Mouse (Mus musculus) neural tube, embryonic 13.5 days (tissue): Measurements from ENCODE around the gene Rdm1. TPM values are rescaled to one million over a fixed set of nuclear protein-coding genes. Genes with fewer than 3 reads are reported as not detected.
A peak's percentile ranks its signal among the peaks of the same experiment; 100 is the strongest.

ENCODE experiments used
- ATAC-seq: fragments of 200-750 bp; cut with Nextera tagmentation; 2 replicates; pipeline ENCODE4 v1.8.0; 2017; ENCODE audit warnings: low read depth, mild to moderate bottlenecking, moderate TSS enrichment, moderate library complexity
- H3K27ac ChIP-seq: fragments of 300-500 bp; sonication (generic); replicated peaks from 2 replicates; pipeline ENCODE4 v1.5.1; 2015; ENCODE audit warnings: moderate library complexity, mild to moderate bottlenecking, inconsistent platforms
- H3K27me3 ChIP-seq: fragments of 300-500 bp; sonication (generic); 2 replicates; pipeline ENCODE4 v1.6.1; 2015; ENCODE audit warnings: mild to moderate bottlenecking, inconsistent platforms
- H3K36me3 ChIP-seq: fragments of 300-500 bp; sonication (generic); 2 replicates; pipeline ENCODE4 v1.6.1; 2015; ENCODE audit warnings: mild to moderate bottlenecking, inconsistent platforms
- H3K4me1 ChIP-seq: fragments of 300-500 bp; sonication (generic); replicated peaks from 2 replicates; pipeline ENCODE4 v1.6.1; 2015; ENCODE audit warnings: inconsistent platforms
- H3K4me2 ChIP-seq: fragments of 300-500 bp; sonication (generic); 2 replicates; pipeline ENCODE4 v1.6.1; 2015; ENCODE audit warnings: inconsistent platforms, mild to moderate bottlenecking, moderate library complexity
- H3K4me3 ChIP-seq: fragments of 300-500 bp; sonication (generic); 2 replicates; pipeline ENCODE4 v1.5.1; 2015; ENCODE audit warnings: mild to moderate bottlenecking, inconsistent platforms
- H3K9ac ChIP-seq: fragments of 300-500 bp; sonication (generic); 2 replicates; pipeline ENCODE4 v1.6.1; 2015; ENCODE audit warnings: moderate library complexity, mild to moderate bottlenecking, inconsistent platforms
- H3K9me3 ChIP-seq: fragments of 300-500 bp; sonication (generic); 2 replicates; pipeline ENCODE4 v1.6.1; 2016; ENCODE audit warnings: inconsistent platforms
- WGBS: fragments of 180-500 bp; shearing (Covaris S2); methylation state at CpG from one replicate; pipeline ENCODE4 v1.1.7; 2015; 5-methylcytosine and 5-hydroxymethylcytosine counted together
- polyA plus RNA-seq: library from polyadenylated mRNA; unstranded; fragments of >200 nt; fragmentation: Nextera tagmentation; extraction: Ambion mirVana; gene quantifications from 2 replicates; pipeline ENCODE4 v1.2.1, GENCODE M21; 2015

Gene Rdm1
- polyA plus RNA-seq, 1 experiment from 2014 or later: 16.4 TPM

DNA sequence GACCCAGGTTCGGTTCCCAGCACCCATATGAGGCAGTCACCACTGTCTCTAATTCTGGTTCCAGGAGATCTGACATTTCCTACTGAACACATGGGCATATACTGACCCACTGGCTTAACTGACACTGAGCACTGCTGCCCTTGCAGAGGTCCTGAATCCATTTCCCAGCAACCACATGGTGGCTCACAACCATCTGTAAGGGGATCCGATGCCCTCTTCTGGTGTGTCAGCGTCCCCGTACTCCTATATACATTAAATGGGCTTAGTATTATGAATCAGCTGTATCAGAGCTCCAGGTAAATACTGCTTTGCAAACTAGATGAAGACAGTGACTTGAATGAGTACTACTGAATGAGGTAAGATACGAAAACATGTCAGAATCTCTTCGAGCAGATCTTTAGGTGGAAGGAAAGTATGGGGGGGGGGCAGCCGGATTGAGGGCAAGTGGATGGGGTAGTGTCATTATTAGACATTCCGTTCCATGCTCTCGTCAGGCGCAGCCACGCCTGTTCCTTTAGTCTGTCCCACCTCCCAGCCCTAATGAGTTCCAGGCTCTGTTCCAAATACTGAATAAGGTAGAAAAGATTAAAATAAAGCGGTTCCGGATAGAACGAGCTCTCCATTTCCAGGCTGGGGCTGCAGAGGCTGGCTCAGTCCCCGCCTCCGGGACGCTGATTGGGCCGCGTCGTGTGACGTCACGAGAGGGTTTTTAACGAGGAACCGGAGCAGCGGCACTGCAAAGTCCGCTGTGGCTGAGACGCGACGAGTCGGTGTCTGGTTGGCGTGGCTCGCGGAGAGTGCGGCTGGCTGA is 38.0 kb downstream of the Rdm1 start, which contains the start of gene Arl4d:
Gene Arl4d, plus strand, starts transcription at position 717 of the 811 bp plus-strand sequence.
- WGBS: 7% methylated on average over 34 of the region's 34 CpGs
- Histone ChIP-seq H3K4me3 (peak within 1 kb of the TSS; percentile 61), H3K9me3 (no peaks in the 10 kb centered on the region), H3K4me1 (peaks cover 36% of the 10 kb centered on the region), H3K9ac (peak within 1 kb of the TSS; percentile 83), H3K4me2 (peak within 1 kb of the TSS; percentile 88), H3K27ac (peak within 1 kb of the TSS; percentile 83), H3K27me3 (peaks cover 5% of the 10 kb centered on the region; the same call in 1 of the 2 replicates), H3K36me3 (no peaks in the 10 kb centered on the region)
- ATAC-seq: peak; percentile 94

DNA sequence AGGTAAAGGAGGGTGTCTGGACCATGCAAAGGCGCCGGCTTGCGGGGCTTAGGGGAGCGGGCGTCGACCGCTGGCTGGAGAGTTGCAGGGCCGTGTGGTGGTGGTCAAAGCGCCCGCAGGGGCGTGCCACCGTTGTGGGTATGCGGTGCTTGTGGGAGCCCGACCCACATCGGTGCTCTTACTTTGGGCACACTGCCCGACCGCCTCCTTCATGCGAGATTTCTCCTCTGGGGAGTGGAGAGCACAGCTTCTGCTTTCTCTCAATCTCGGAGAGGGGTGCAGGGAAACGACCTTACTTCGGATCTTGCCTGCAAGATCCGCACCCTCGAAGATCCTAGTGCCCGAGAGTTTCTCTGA is 38.6 kb downstream of the Rdm1 start:
- ATAC-seq: no peak
- 2% methylated on average over 24 of the region's 24 CpGs for WGBS
- peaks cover 5% of the 10 kb centered on the region; the same call in 1 of the 2 replicates for H3K27me3 ChIP-seq

DNA sequence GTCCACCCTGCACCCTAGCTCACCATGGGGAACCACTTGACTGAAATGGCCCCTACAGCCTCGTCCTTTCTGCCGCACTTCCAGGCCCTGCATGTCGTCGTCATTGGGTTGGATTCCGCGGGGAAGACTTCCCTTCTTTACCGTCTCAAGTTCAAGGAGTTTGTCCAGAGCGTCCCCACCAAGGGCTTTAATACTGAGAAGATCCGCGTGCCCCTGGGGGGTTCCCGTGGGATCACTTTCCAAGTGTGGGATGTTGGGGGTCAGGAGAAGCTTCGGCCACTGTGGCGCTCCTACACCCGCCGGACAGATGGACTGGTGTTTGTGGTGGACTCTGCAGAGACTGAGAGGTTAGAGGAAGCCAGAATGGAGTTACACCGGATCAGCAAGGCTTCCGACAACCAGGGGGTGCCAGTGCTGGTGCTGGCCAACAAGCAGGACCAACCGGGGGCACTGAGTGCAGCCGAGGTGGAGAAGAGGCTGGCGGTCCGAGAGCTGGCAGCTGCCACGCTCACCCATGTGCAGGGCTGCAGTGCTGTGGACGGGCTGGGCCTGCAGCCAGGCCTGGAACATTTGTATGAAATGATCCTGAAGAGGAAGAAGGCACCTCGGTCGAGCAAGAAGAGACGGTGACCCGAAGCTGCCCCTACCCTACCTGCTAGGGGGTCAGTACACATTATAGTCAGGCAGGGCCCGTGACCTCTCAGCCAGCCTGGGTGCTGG is 39.8 kb downstream of the Rdm1 start:
- peak overlapping the region; percentile 68 for H3K9ac ChIP-seq
- WGBS: 74% methylated on average over 28 of the region's 28 CpGs
- ATAC-seq: no peak
- peak overlapping the region; percentile 61 for H3K4me3 ChIP-seq
- H3K4me1 ChIP-seq: peaks cover 36% of the 10 kb centered on the region
- peak overlapping the region; percentile 13; the same call in 1 of the 2 replicates for H3K27ac ChIP-seq
- no peaks in the 10 kb centered on the region for H3K9me3 ChIP-seq
- peak overlapping the region; percentile 88 for H3K4me2 ChIP-seq
- H3K27me3 ChIP-seq: peaks cover 5% of the 10 kb centered on the region; the same call in 1 of the 2 replicates
- no peaks in the 10 kb centered on the region for H3K36me3 ChIP-seq

More for the DNA sequence above, 38.6 kb downstream of the Rdm1 start:
- Histone ChIP-seq H3K9me3 (no peaks in the 10 kb centered on the region), H3K4me3 (peak overlapping the region; percentile 61), H3K4me1 (peaks cover 36% of the 10 kb centered on the region), H3K9ac (peak overlapping the region; percentile 83), H3K27ac (peak overlapping the region; percentile 83), H3K36me3 (no peaks in the 10 kb centered on the region), H3K4me2 (peak overlapping the region; percentile 88)

DNA sequence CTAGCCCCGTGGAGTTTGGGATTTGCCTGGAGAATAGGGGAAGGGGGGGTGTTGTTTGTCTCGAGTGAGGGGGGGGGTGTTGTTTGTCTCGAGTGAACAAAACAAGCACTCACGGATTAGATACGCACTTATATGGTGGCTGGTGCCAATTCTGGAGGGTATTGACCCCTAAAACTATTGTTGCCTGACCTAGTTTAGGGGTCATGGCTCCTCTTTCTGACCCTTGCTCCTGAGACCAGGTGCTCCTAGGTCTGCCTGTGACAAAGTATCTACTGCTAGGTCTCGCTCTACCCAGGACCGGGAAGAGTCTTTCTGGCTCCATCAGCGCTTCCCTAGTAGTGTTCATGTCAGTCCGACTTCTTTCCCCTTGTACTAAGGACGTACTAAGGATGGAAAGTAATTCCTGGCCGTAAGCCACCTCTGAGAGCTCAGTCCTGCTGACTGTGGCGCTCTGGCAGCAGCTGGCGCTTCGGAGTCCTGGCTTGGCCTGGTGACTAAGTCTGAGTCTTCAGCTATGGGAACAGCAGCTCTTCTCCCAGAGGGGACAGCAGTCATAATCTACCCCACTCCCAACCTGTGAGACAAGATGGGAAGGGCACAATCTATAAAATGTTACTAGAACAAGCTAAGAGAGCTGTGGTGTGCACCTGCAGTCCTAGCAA is 41.0 kb downstream of the Rdm1 start:
- Histone ChIP-seq H3K4me2 (peak overlapping the region; percentile 88), H3K9me3 (no peaks in the 10 kb centered on the region), H3K4me3 (peak overlapping the region; percentile 61), H3K36me3 (no peaks in the 10 kb centered on the region), H3K9ac (peak overlapping the region; percentile 68; the same call in 1 of the 2 replicates), H3K4me1 (peaks cover 36% of the 10 kb centered on the region), H3K27ac (peak overlapping the region; percentile 55), H3K27me3 (peaks cover 5% of the 10 kb centered on the region; the same call in 1 of the 2 replicates)
- 66% methylated on average over 14 of the region's 14 CpGs for WGBS
- ATAC-seq: no peak

DNA sequence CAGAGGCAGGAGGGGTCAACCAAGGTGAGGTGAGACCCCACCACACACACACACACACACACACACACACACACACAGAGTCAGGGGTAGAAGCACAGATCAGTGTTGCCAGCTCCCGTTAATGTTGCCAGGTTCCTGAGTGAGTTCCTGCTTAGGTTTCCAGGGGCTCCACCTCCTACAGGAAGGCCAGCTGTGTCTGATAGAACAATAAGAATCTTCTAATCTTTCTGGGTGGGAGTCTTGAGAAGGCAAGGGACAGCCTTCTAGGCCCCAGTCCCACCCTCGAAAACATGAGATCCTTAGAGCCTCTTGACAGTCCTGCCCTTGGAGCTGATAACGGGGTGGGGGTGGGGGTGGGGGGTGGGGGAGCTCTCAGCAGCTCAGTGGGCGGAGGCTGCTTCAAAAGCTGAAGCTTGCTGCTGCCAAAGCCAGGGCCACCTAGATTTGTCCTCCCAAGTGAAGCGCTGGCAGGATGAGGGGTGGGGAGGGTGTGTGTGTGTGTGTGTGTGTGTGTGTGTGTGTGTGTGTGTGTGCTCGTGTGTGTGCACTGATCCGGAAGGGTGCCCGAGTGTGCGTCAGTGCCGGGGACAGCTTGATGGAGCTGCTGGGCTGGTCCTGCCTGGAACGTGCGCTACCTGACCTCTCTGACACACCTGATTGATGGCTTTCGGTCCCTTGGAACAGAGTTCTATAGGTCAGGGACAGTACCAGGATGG is 41.7 kb downstream of the Rdm1 start:
- Histone ChIP-seq H3K9me3 (no peaks in the 10 kb centered on the region), H3K27ac (peak overlapping the region; percentile 55), H3K9ac (peak overlapping the region; percentile 68; the same call in 1 of the 2 replicates), H3K36me3 (no peaks in the 10 kb centered on the region), H3K4me2 (peak overlapping the region; percentile 88), H3K4me3 (no peak overlapping the region; the same call in 1 of the 2 replicates), H3K4me1 (peaks cover 36% of the 10 kb centered on the region), H3K27me3 (peaks cover 5% of the 10 kb centered on the region; the same call in 1 of the 2 replicates)
- 55% methylated on average over 13 of the region's 13 CpGs for WGBS
- ATAC-seq: no peak

DNA sequence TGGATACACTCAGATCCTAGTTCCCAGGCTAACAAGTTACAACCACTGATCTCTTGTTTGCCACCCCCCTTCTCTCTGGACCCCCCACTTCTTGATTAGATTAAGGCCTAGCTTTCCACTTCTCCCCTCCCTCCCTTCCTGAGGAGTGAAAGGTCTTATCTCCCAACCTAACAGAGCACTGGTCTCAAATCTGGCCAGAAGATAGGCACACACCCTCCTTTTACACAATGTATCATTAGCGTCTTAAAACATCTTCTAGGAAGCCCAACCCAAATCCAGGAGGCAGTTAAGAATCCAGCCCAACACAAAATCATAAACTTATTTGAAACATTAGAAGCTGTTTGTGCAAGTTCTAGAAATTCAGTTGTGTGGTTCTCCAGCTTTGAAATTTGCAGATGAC is 43.3 kb downstream of the Rdm1 start:
- Histone ChIP-seq H3K36me3 (no peaks in the 10 kb centered on the region), H3K9me3 (no peaks in the 10 kb centered on the region), H3K4me3 (no peak overlapping the region), H3K27me3 (peaks cover 5% of the 10 kb centered on the region; the same call in 1 of the 2 replicates), H3K9ac (no peak overlapping the region), H3K4me2 (no peak overlapping the region), H3K27ac (no peak overlapping the region), H3K4me1 (peaks cover 36% of the 10 kb centered on the region)
- WGBS: 91% methylated on average over 1 of the region's 1 CpGs
- ATAC-seq: no peak

DNA sequence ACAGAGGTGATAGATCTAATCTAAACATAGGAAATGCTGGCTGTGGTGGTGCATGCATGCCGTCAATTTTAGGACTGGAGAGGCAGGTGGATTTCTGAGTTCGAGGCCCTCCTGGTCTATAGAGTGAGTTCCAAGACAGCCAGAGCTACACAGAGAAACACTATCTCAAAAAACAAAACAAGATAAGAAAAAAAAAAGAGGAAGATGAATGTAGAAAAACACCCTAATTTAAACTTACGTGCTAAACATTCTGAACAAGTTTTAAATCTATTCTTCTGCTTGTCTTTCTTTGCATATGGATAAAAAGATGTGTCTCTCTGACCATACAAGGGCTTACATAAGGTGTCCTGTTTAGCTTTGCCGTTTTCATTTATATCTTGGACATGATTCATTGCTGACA is 44.3 kb downstream of the Rdm1 start:
- ATAC-seq: no peak
- Histone ChIP-seq H3K9me3 (no peaks in the 10 kb centered on the region), H3K4me2 (no peak overlapping the region), H3K27me3 (peaks cover 5% of the 10 kb centered on the region; the same call in 1 of the 2 replicates), H3K27ac (no peak overlapping the region), H3K9ac (no peak overlapping the region), H3K36me3 (no peaks in the 10 kb centered on the region), H3K4me3 (no peak overlapping the region), H3K4me1 (peaks cover 29% of the 10 kb centered on the region)
- WGBS: 85% methylated on average over 4 of the region's 4 CpGs

DNA sequence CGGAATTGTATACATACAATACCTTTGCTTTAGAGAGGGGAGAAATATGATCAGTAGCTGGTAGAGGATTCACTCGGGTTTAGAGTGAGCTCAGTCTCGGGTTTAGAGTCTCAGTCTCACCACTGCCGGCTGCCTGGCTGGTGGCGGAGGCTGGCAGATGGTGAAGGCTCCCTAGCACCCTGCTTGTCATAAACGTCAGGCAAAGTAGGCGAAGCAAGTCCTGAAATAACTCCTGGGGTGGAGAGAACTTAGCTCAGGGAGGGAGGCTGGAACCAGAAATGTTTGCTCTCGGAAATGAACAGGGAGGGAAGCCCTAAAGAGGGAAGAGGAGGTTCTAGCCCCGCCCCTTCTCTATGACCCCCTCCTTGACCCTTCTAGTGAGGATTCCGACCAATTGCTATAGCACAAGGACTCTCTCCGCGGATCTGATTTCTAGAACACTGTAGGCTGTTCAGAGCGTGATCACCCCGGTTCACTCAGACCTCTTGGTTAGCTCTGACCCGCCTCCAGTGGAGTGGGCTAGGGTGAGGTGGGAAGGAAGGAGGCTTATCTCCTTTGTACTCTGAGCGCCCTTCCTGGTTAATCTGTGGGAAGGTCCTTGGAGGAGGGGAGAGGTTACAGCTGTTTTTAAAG is 46.1 kb downstream of the Rdm1 start:
- Histone ChIP-seq H3K4me2 (no peak overlapping the region), H3K4me3 (no peak overlapping the region), H3K9me3 (no peaks in the 10 kb centered on the region), H3K27ac (0 out of 2 replicates have a peak overlapping the region, but pooled peaks have one; percentile 14), H3K27me3 (no peaks in the 10 kb centered on the region), H3K9ac (no peak overlapping the region), H3K36me3 (no peaks in the 10 kb centered on the region), H3K4me1 (peaks cover 12% of the 10 kb centered on the region)
- WGBS: 37% methylated on average over 16 of the region's 16 CpGs
- ATAC-seq: no peak

DNA sequence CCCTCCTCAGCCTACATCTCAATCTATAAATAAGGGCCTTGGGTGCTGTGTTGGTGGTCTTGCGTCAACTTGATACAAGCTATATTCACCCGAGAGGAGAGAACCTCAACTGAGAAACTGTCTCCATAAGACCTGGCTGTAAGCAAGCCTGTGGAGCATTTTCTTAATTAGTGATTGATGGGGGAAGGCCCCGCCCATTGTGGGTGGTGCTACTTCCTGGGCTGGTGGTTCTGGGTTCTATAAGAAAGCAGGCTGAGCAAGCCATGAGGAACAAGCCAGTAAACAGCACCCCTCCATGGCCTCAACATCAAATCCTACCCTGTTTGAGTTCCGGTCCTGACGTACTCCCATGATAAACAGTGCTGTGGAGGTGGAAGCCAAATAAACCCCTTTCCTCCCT is 47.1 kb downstream of the Rdm1 start:
- Histone ChIP-seq H3K4me1 (peaks cover 3% of the 10 kb centered on the region; the same call in 1 of the 2 replicates), H3K36me3 (no peaks in the 10 kb centered on the region)
- 86% methylated on average over 5 of the region's 5 CpGs for WGBS

DNA sequence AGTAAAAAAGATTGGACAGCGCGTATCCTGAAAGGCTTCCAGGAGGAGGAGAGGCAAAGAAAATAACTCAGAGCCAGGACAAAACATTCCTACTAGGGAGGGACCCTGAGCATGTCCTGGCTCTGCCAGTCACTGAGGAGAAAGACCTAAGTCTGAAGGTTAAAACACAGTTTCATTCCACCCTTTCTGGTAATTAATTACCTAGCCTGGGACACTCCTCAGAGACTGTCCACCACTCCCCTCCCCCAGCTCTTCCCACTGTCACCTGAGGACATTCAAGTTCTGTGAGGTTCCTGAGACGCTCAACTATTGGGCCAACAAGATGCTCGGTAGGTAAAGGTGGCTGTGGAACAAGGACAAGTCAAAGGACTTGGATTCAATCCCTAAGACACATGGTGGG is 48.4 kb downstream of the Rdm1 start:
- ATAC-seq: no peak
- no peak overlapping the region for H3K4me3 ChIP-seq
- no peaks in the 10 kb centered on the region for H3K36me3 ChIP-seq
- H3K4me2 ChIP-seq: no peak overlapping the region
- H3K4me1 ChIP-seq: peaks cover 1% of the 10 kb centered on the region
- WGBS: 91% methylated on average over 4 of the region's 4 CpGs
- H3K27me3 ChIP-seq: no peaks in the 10 kb centered on the region
- no peak overlapping the region for H3K9ac ChIP-seq
- H3K27ac ChIP-seq: no peak overlapping the region
- no peaks in the 10 kb centered on the region for H3K9me3 ChIP-seq

More for the DNA sequence above, 47.1 kb downstream of the Rdm1 start:
- Histone ChIP-seq H3K4me3 (no peak overlapping the region), H3K9ac (no peak overlapping the region), H3K9me3 (no peaks in the 10 kb centered on the region), H3K27me3 (no peaks in the 10 kb centered on the region), H3K27ac (no peak overlapping the region), H3K4me2 (no peak overlapping the region)
- no peak for ATAC-seq

DNA sequence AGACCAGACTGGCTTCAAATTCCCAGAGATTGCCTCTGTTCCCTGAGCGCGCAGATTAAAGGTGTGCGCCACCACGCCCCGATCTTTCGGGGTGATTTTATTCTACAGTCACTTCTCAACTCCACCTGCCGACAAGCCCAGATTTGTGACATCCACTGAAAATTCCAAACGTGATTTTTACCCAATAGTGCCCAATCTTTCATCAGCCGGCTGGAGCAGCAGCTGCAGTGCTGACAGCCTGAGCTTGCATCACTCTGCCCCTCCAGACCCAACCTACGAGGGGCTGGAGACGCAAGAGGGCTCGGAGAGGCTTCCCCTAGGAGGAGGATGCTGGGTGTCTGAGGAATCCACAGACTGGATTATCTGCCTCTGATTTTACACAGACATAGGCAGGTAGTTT is 50.7 kb downstream of the Rdm1 start:
- Histone ChIP-seq H3K27ac (no peak overlapping the region), H3K36me3 (no peaks in the 10 kb centered on the region), H3K4me2 (no peak overlapping the region), H3K4me1 (peaks cover 10% of the 10 kb centered on the region), H3K9me3 (no peaks in the 10 kb centered on the region), H3K27me3 (no peaks in the 10 kb centered on the region), H3K4me3 (no peak overlapping the region), H3K9ac (no peak overlapping the region)
- ATAC-seq: no peak
- WGBS: 81% methylated on average over 12 of the region's 12 CpGs
